In the genomic region with DNA sequence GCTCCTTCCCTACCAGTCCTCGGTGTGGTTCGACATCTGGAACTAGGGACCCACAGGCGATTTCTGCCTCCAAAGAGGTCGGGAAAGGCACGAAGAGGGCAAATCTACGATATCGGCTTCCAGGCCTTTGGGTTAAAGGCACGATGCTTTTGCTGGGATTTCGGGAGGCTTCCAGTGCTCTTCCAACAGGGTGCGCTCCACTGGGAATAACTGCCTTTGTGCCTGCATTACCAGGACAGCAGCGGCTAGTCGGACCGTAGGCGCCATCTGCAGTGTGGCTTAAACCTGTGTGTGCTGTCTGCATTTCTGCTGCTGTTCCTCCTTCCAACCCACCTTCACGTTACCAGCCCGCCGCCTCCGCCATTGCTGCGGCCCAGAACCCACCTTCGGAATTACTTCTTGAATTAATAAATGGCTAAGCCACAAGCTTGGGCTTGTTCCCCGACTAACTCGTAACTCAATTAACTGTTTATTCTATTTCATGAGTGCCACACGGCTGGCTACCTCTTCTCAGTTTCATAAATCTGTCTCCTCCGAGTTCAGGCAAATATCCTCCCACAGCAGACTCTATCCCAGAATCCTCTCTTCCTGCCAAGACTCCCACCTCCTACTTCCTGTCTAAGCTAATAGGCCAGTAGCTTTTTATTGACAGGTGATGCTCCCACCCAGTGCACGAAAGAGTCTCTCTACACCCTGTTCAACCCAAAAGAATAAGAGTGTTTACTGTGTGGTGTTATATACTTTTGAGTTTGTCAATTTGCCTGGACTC, we compare ENCODE assay signal across 8 mouse cellular contexts. TPM values are rescaled to one million over a fixed set of nuclear protein-coding genes. Genes with fewer than 3 reads are reported as not detected.
A peak's percentile ranks its signal among the peaks of the same experiment; 100 is the strongest.
DNase-seq lines count a peak whose midpoint lies in the region; ATAC-seq and TF ChIP-seq lines count a peak whose summit lies in the region.

No protein-coding gene starts in this region.

- TF ChIP-seq CTCF in E14TG2a.4 (conservative IDR thresholded peaks at IDR 0.05; ENCODE audit: low read length), result 0 out of 2 replicates have a peak, but pooled peaks have one; percentile 4
- TF ChIP-seq CTCF in cortical plate, adult 2 months (IDR thresholded peaks at IDR 0.05; ENCODE audit: extremely low read depth, insufficient read depth, low read length), result no peak

- peaks cover 40% of the 10 kb centered on the region for H3K4me1 ChIP-seq in E14TG2a.4 (replicated peaks; ENCODE audit: low read depth, low read length)
- H3K4me1 ChIP-seq in cortical plate, adult 2 months (ENCODE audit: control insufficient read depth, insufficient read depth, low read length), result no peaks in the 10 kb centered on the region
- H3K4me1 ChIP-seq in liver, embryonic 11.5 days (replicated peaks; ENCODE audit: control insufficient read depth, insufficient read depth, low read length), result peaks cover 5% of the 10 kb centered on the region; the same call in 1 of the 2 replicates

- WGBS in liver, embryonic 11.5 days, result 59% methylated on average over 25 of the region's 25 CpGs

- H3K27ac ChIP-seq in cortical plate, adult 2 months (ENCODE audit: insufficient read depth, low read length), result no peak overlapping the region
- no peak overlapping the region for H3K27ac ChIP-seq in liver, embryonic 11.5 days (ENCODE audit: low read depth, low read length)

- H3K27me3 ChIP-seq in E14TG2a.4 (ENCODE audit: insufficient read depth, low read length), result no peaks in the 10 kb centered on the region
- no peaks in the 10 kb centered on the region for H3K27me3 ChIP-seq in liver, embryonic 11.5 days (replicated peaks; ENCODE audit: control insufficient read depth, insufficient read depth, low read length)

- no peak for TF ChIP-seq POLR2A in cortical plate, adult 2 months (IDR thresholded peaks at IDR 0.05; ENCODE audit: extremely low read depth, insufficient read depth, low read length)

- H3K4me2 ChIP-seq in liver, embryonic 11.5 days, result peak overlapping the region; percentile 50

- intact Hi-C loops in left cerebral cortex, postnatal 4 days (cut with DNase I), result no loop called here

- peak overlapping the region; percentile 85 for H3K4me3 ChIP-seq in E14TG2a.4 (replicated peaks; ENCODE audit: low read length)
- peak overlapping the region; percentile 6; the same call in 1 of the 2 replicates for H3K4me3 ChIP-seq in cortical plate, adult 2 months (ENCODE audit: insufficient read depth, low read length)
- peak overlapping the region; percentile 33 for H3K4me3 ChIP-seq in liver, embryonic 11.5 days (ENCODE audit: low read depth, low read length)

- H3K9me3 ChIP-seq in E14TG2a.4 (ENCODE audit: low read length), result peaks cover 14% of the 10 kb centered on the region
- H3K9me3 ChIP-seq in liver, embryonic 11.5 days (ENCODE audit: control insufficient read depth, low read length), result peaks cover 5% of the 10 kb centered on the region; the same call in 1 of the 2 replicates

- peaks cover 12% of the 10 kb centered on the region for H3K36me3 ChIP-seq in E14TG2a.4 (ENCODE audit: insufficient read depth, low read length)
- no peaks in the 10 kb centered on the region for H3K36me3 ChIP-seq in liver, embryonic 11.5 days (ENCODE audit: control insufficient read depth, insufficient read depth, low read length)

- ATAC-seq in liver, embryonic 11.5 days (replicated peaks; ENCODE audit: low FRiP score), result no peak

- peak; percentile 18 for DNase-seq in kidney, adult 18-20 months
- DNase-seq in kidney, postnatal 14 days, result no peak
- DNase-seq in liver, embryonic 11.5 days (ENCODE audit: low spot score), result no peak
- DNase-seq in right cerebral cortex, postnatal 25 days, result no peak
- no peak for DNase-seq in thymus, postnatal 0 days (ENCODE audit: low spot score)
- no peak for DNase-seq in left cerebral cortex, postnatal 4 days

- 0 out of 2 replicates have a peak overlapping the region, but pooled peaks have one; percentile 5 for H3K9ac ChIP-seq in liver, embryonic 11.5 days (ENCODE audit: low read depth, low read length)

RNA-seq across cellular contexts. Expression of a gene that starts 10.2 kb away (rescaled TPM):
- polyA plus RNA-seq in cortical plate, adult 2 months (2012; rRNA removed), result 13.8 and 20.9 TPM in 2 replicates
- not detected in 2 replicates for polyA plus RNA-seq in liver, embryonic 11.5 days (2014; fragmentation: Nextera tagmentation; extraction: Ambion mirVana)
- polyA plus RNA-seq in thymus, postnatal 0 days (2015; fragmentation: Nextera tagmentation; extraction: Ambion mirVana), result 0.03 and 0.05 TPM in 2 replicates
- total RNA-seq in left cerebral cortex, postnatal 4 days (2021), result 1 to 10 TPM; 5.5 to 6.5 TPM

RNA-seq across cellular contexts. Expression of a gene that starts 17.9 kb away (rescaled TPM):
- 6.0 and 7.2 TPM in 2 replicates for polyA plus RNA-seq in cortical plate, adult 2 months (2012; rRNA removed)
- 124 and 126 TPM in 2 replicates for polyA plus RNA-seq in liver, embryonic 11.5 days (2014; fragmentation: Nextera tagmentation; extraction: Ambion mirVana)
- 662 and 779 TPM in 2 replicates for polyA plus RNA-seq in thymus, postnatal 0 days (2015; fragmentation: Nextera tagmentation; extraction: Ambion mirVana)
- 1 to 10 TPM; 1.4 to 4.2 TPM for total RNA-seq in left cerebral cortex, postnatal 4 days (2021)

RNA-seq across cellular contexts. Expression of a gene that starts 23.5 kb away (rescaled TPM):
- 3.6 and 3.9 TPM in 2 replicates for polyA plus RNA-seq in cortical plate, adult 2 months (2012; rRNA removed)
- polyA plus RNA-seq in liver, embryonic 11.5 days (2014; fragmentation: Nextera tagmentation; extraction: Ambion mirVana), result 11.4 and 14.0 TPM in 2 replicates
- polyA plus RNA-seq in thymus, postnatal 0 days (2015; fragmentation: Nextera tagmentation; extraction: Ambion mirVana), result 6.5 and 9.1 TPM in 2 replicates
- 10 to 100 TPM; 12.2 to 13.4 TPM for total RNA-seq in left cerebral cortex, postnatal 4 days (2021)

RNA-seq across cellular contexts. Expression of a gene that starts 42.1 kb away (rescaled TPM):
- polyA plus RNA-seq in cortical plate, adult 2 months (2012; rRNA removed), result 14.0 and 15.7 TPM in 2 replicates
- 7.8 and 9.5 TPM in 2 replicates for polyA plus RNA-seq in liver, embryonic 11.5 days (2014; fragmentation: Nextera tagmentation; extraction: Ambion mirVana)
- 23.0 and 23.7 TPM in 2 replicates for polyA plus RNA-seq in thymus, postnatal 0 days (2015; fragmentation: Nextera tagmentation; extraction: Ambion mirVana)
- total RNA-seq in left cerebral cortex, postnatal 4 days (2021), result 1 to 10 TPM; 3.9 to 6.0 TPM

RNA-seq across cellular contexts. Expression of a gene that starts 59.7 kb away (rescaled TPM):
- 0.11 and 0.29 TPM in 2 replicates for polyA plus RNA-seq in cortical plate, adult 2 months (2012; rRNA removed)
- polyA plus RNA-seq in liver, embryonic 11.5 days (2014; fragmentation: Nextera tagmentation; extraction: Ambion mirVana), result 0.07 and 0.31 TPM in 2 replicates
- polyA plus RNA-seq in thymus, postnatal 0 days (2015; fragmentation: Nextera tagmentation; extraction: Ambion mirVana), result 10.3 and 12.2 TPM in 2 replicates
- total RNA-seq in left cerebral cortex, postnatal 4 days (2021), result under 1 TPM in 1 of 2 experiments, not detected in 1; 0.08 TPM

Comparison
In these comparisons a context has a peak if more than half of its experiments do, and no peak if none do; other contexts are left out.
1. H3K4me3 ChIP-seq: peak in every context shown above with its lines; median percentile 85 in E14TG2a.4; 33 in liver, embryonic 11.5 days; 6 in cortical plate, adult 2 months.
2. RNA of a gene that starts 10.2 kb away (polyA plus RNA-seq): 13.8 to 20.9 TPM in cortical plate, adult 2 months; 0.03 to 0.05 TPM in thymus, postnatal 0 days and not detected in liver, embryonic 11.5 days; every median in the first group is over 10 times any median in the second.
3. RNA of a gene that starts 17.9 kb away (polyA plus RNA-seq): 662 to 779 TPM in thymus, postnatal 0 days and 124 to 126 TPM in liver, embryonic 11.5 days; 6.0 to 7.2 TPM in cortical plate, adult 2 months; every median in the first group is over 10 times any median in the second.